Mouse (Mus musculus) embryo, embryonic 9.5 days (tissue): ENCODE measurements around the gene Epb41l3.

Experiments
- DNase-seq: peaks from one replicate; pipeline ENCODE4 v3.0.0-alpha.2; 2017; ENCODE audit errors: extremely low spot score

Gene Epb41l3

GRCm38 (mm10) chr17:69075501-69076237 lies at the start of gene Epb41l3:
TSS of gene Epb41l3 (plus strand) at chr17:69075683.
- peak; percentile 79 for DNase-seq

- DNase-seq = no peak
These were observed 36.5 kb upstream of the Epb41l3 start for GRCm38 (mm10) chr17:69038760-69039675.

GRCm38 (mm10) chr17:69041516-69041915 lies 34.0 kb upstream of the Epb41l3 start:
- no peak for DNase-seq

- DNase-seq = no peak
These were observed 26.7 kb upstream of the Epb41l3 start for GRCm38 (mm10) chr17:69048826-69049225.

- DNase-seq = no peak
These were observed 21.5 kb upstream of the Epb41l3 start for GRCm38 (mm10) chr17:69054029-69054428.

GRCm38 (mm10) chr17:69059760-69060159 lies 15.7 kb upstream of the Epb41l3 start:
- DNase-seq = no peak

GRCm38 (mm10) chr17:69060388-69060787 lies 15.1 kb upstream of the Epb41l3 start:
- DNase-seq = no peak

- no peak for DNase-seq
These were observed 13.4 kb upstream of the Epb41l3 start for GRCm38 (mm10) chr17:69061883-69062745.

- no peak for DNase-seq
These were observed 7.3 kb upstream of the Epb41l3 start for GRCm38 (mm10) chr17:69067937-69068739.

GRCm38 (mm10) chr17:69074095-69074494 lies 1.4 kb upstream of the Epb41l3 start:
- no peak for DNase-seq

- peak; percentile 58 for DNase-seq
These were observed 749 bp downstream of the Epb41l3 start for GRCm38 (mm10) chr17:69076238-69076625.

- peak; percentile 10 for DNase-seq
These were observed 1.5 kb downstream of the Epb41l3 start for GRCm38 (mm10) chr17:69076747-69077543.

GRCm38 (mm10) chr17:69077544-69077920 lies 2.0 kb downstream of the Epb41l3 start:
- DNase-seq = peak; percentile 10

- no peak for DNase-seq
These were observed 6.8 kb downstream of the Epb41l3 start for GRCm38 (mm10) chr17:69082316-69082715.

GRCm38 (mm10) chr17:69091618-69092017 lies 16.1 kb downstream of the Epb41l3 start:
- DNase-seq = no peak

GRCm38 (mm10) chr17:69097068-69097467 lies 21.6 kb downstream of the Epb41l3 start:
- DNase-seq = no peak

GRCm38 (mm10) chr17:69097955-69098354 lies 22.5 kb downstream of the Epb41l3 start:
- no peak for DNase-seq

GRCm38 (mm10) chr17:69103326-69103725 lies 27.8 kb downstream of the Epb41l3 start:
- no peak for DNase-seq

GRCm38 (mm10) chr17:69105035-69105798 lies 29.7 kb downstream of the Epb41l3 start:
- DNase-seq = no peak
